Mouse (Mus musculus) left cerebral cortex, adult 6 months (tissue): ENCODE results near the gene Rgs16. TPM values are rescaled to one million over a fixed set of nuclear protein-coding genes. Genes with fewer than 3 reads are reported as not detected.

Experiments
- long read RNA-seq, 2 experiments: library from polyadenylated mRNA; unstranded; transcript quantifications; one replicate each; pipeline ENCODE4 v2.0.0; 2019 to 2020
- polyA plus RNA-seq: library from polyadenylated mRNA; unstranded; fragments of <200 nt; fragmentation: Nextera tagmentation; gene quantifications from 2 replicates; pipeline ENCODE4 v1.2.3, GENCODE M21; 2021

Gene Rgs16
- polyA plus RNA-seq = 6.1 and 6.4 TPM in 2 replicates
- long read RNA-seq, experiment 1, transcript Rgs16-201 (5 exons, 2,339 nt) = major isoform, 42 of 47 reads
- long read RNA-seq, experiment 1, partial matches to known transcripts = 3 of 47 reads
- long read RNA-seq, experiment 1, other reads (novel, unspliced or antisense) = 2 of 47 reads
- long read RNA-seq, experiment 2, transcript Rgs16-201 (5 exons, 2,339 nt) = major isoform, 7 of 7 reads
- long read RNA-seq, experiment 2, partial matches to known transcripts = 0 of 7 reads
- long read RNA-seq, experiment 2, other reads (novel, unspliced or antisense) = 0 of 7 reads

DNA sequence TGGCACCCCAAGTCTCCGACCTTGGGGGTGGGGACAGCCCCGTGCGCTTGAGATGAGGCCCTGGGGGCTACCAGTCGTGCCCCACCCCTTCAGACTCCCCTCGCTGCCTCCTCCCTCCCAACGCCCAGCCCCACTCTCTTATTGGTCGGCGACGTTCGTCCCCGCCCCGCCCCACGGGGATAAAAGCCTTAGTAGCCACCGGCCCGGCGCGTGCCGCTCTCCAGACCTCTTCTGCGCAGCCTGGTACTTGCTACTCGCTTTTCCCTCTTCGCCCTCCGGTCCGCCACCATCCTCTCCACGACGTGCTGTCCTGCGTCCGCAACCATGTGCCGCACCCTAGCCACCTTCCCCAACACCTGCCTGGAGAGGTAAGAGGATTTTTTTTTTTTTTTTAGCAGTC lies at the start of gene Rgs16:
TSS of gene Rgs16 (plus strand) at position 205 of the 400 bp plus-strand sequence.

DNA sequence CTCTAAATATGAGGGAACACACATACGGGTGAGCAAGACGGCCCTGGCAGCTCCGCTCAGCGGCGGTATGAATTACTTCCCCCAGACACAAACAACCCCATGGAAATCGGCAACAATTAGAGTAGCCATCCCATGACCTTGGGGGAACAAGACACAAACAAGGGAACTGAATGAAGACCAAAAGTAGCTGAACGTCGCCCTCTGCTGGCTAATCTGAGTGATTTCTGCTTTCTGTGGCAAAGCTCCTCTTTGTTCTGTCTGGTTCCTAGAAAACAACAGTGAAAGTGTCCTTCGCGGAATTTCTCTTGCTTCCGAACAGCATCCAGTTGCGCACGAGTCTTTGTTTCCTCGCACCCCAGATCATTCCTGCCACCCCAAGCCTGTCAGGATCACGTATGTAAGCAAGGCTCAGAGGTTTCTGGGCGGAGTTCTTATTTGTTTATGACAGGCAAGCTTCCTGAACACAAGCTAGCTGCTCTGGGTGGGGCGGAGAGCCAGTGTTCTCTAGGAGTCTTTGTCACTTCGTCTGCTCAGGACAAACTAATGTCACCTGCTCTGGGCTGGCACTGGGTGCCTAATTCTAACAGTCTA lies 9.2 kb downstream of the Rgs16 start, which contains the start of gene Rnasel:
TSS of gene Rnasel (plus strand) at position 216 of the 591 bp plus-strand sequence.

Other genes starting within 250 kb of the Rgs16 start
- 4.3 and 5.9 TPM in 2 replicates for gene Npl, start 190.3 kb upstream of the Rgs16 start, polyA plus RNA-seq
- gene Rgs8, start 87.3 kb upstream of the Rgs16 start, polyA plus RNA-seq = 11.6 and 12.6 TPM in 2 replicates
- 4.7 and 7.8 TPM in 2 replicates for gene Rnasel, start 9.1 kb downstream of the Rgs16 start, polyA plus RNA-seq
- 0.33 and 0.39 TPM in 2 replicates for gene Rgsl1, start 103.8 kb downstream of the Rgs16 start, polyA plus RNA-seq
- gene Teddm1b, start 134.0 kb downstream of the Rgs16 start, polyA plus RNA-seq = 0.89 and 1.1 TPM in 2 replicates
- gene Teddm1a, start 151.4 kb downstream of the Rgs16 start, polyA plus RNA-seq = not detected in 2 replicates
- gene Glul, start 159.6 kb downstream of the Rgs16 start, polyA plus RNA-seq = 102 and 229 TPM in 2 replicates
- gene Teddm2, start 159.9 kb downstream of the Rgs16 start, polyA plus RNA-seq = 1.9 and 2.3 TPM in 2 replicates